Mouse (Mus musculus) ES-E14 (cell line): ENCODE measurements around the gene Luzp1. TPM values are rescaled to one million over a fixed set of nuclear protein-coding genes. Genes with fewer than 3 reads are reported as not detected.

Experiments
- DNase-seq: peaks from one replicate; pipeline ENCODE4 v3.0.0-alpha.2; 2013; ENCODE audit warnings: low read depth, low spot score
- H3K27ac ChIP-seq: 2 replicates; pipeline ENCODE4 v1.5.1; 2012; ENCODE audit warnings: low read depth, mild to moderate bottlenecking, low read length, moderate library complexity, mixed read lengths; ENCODE audit not compliant: poor library complexity, insufficient read depth, severe bottlenecking
- H3K36me3 ChIP-seq: 2 replicates; pipeline ENCODE4 v1.6.1; 2012; ENCODE audit warnings: mild to moderate bottlenecking, low read length, moderate library complexity, mixed read lengths; ENCODE audit not compliant: control insufficient read depth, poor library complexity, insufficient read depth, severe bottlenecking
- H3K4me1 ChIP-seq, 2 experiments: fragments of 150-350 bp in 1 of 2; sonication (generic) in 1 of 2; 2 replicates each; pipeline ENCODE4 v1.6.1; 2012; ENCODE audit warnings: low read length in 2 of 2, mild to moderate bottlenecking in 1 of 2, mixed read lengths in 1 of 2; ENCODE audit not compliant: control insufficient read depth in 2 of 2, insufficient read depth in 2 of 2, poor library complexity in 1 of 2
- H3K4me3 ChIP-seq, 2 experiments: fragments of 150-350 bp in 1 of 2; sonication (generic) in 1 of 2; 2 replicates each; pipeline ENCODE4 v1.5.1; 2012; ENCODE audit warnings: low read length in 2 of 2, low read depth in 1 of 2, mild to moderate bottlenecking in 1 of 2, mixed read lengths in 1 of 2; ENCODE audit not compliant: insufficient read depth in 1 of 2, poor library complexity in 1 of 2, severe bottlenecking in 1 of 2
- H3K9ac ChIP-seq: 2 replicates; pipeline ENCODE4 v1.6.1; 2012; ENCODE audit warnings: low read depth, mild to moderate bottlenecking, low read length, mixed read lengths; ENCODE audit not compliant: poor library complexity, insufficient read depth, severe bottlenecking
- H3K9me3 ChIP-seq: fragments of 150-350 bp; sonication (generic); 2 replicates; pipeline ENCODE4 v1.6.1; 2012; ENCODE audit warnings: low read depth, mild to moderate bottlenecking, low read length; ENCODE audit not compliant: control insufficient read depth, insufficient read depth
- CHD2 ChIP-seq: IDR thresholded peaks from 2 replicates; pipeline ENCODE4 v1.6.1; 2014; ENCODE audit warnings: mild to moderate bottlenecking, low read depth, low read length, inconsistent platforms
- HCFC1 ChIP-seq: IDR thresholded peaks from 2 replicates; pipeline ENCODE4 v1.6.1; 2012; ENCODE audit warnings: low read length, inconsistent platforms, borderline replicate concordance; ENCODE audit not compliant: insufficient read depth
- MAFK ChIP-seq: IDR thresholded peaks from 2 replicates; pipeline ENCODE4 v1.6.1; 2014; ENCODE audit warnings: mild to moderate bottlenecking, low read depth, low read length, inconsistent platforms; ENCODE audit not compliant: insufficient read depth
- ZC3H11A ChIP-seq: IDR thresholded peaks from 2 replicates; pipeline ENCODE4 v1.6.1; 2012; ENCODE audit warnings: low read depth, mild to moderate bottlenecking, inconsistent platforms, low read length, borderline replicate concordance
- ZNF384 ChIP-seq: IDR thresholded peaks from 2 replicates; pipeline ENCODE4 v1.6.1; 2012; ENCODE audit warnings: low read depth, low read length, inconsistent platforms
- in situ Hi-C, 2 experiments: fragments of 600-800 bp; cut with MboI; formaldehyde crosslinking; loops; one replicate each; pipeline ENCODE4 v1.15.1; 2025; ENCODE audit warnings: low sequenced_read_pairs in 2 of 2, inconsistent platforms in 1 of 2; ENCODE audit not compliant: unreplicated experiment in 2 of 2
- total RNA-seq: library from RNA; depleted of rRNA; stranded (reverse); fragments of 300-350 nt; gene quantifications from 2 replicates; pipeline ENCODE4 v1.2.3, GENCODE M21; 2012

The Luzp1 gene
- total RNA-seq, 1 experiment = 41.0 TPM

GRCm38 (mm10) chr4:136441354-136442043 lies 28.1 kb upstream of the Luzp1 start:
- no peak for TF ChIP-seq ZC3H11A
- TF ChIP-seq ZNF384 = no peak
- no peak for TF ChIP-seq MAFK
- TF ChIP-seq CHD2 = no peak
- TF ChIP-seq HCFC1 = no peak
- in situ Hi-C loops = no loop called here
- DNase-seq = no peak
- H3K9me3 ChIP-seq = no peaks in the 10 kb centered on the region
- H3K4me1 ChIP-seq = peaks cover 0 to 9% of the 10 kb centered on the region in 2 experiments; a peak in 1 of 4 replicates
- H3K27ac ChIP-seq = no peak overlapping the region
- no peak overlapping the region for H3K4me3 ChIP-seq
- H3K36me3 ChIP-seq = no peaks in the 10 kb centered on the region
- no peak overlapping the region for H3K9ac ChIP-seq

GRCm38 (mm10) chr4:136444561-136444960 lies 25.0 kb upstream of the Luzp1 start:
- Histone ChIP-seq H3K27ac (no peak overlapping the region), H3K9me3 (no peaks in the 10 kb centered on the region), H3K36me3 (no peaks in the 10 kb centered on the region), H3K4me1 (peaks cover 0 to 6% of the 10 kb centered on the region in 2 experiments; a peak in 1 of 4 replicates), H3K4me3 (no peak overlapping the region), H3K9ac (no peak overlapping the region)
- in situ Hi-C loops = no loop called here
- TF ChIP-seq ZC3H11A (no peak), CHD2 (no peak), ZNF384 (no peak), MAFK (no peak), HCFC1 (no peak)
- no peak for DNase-seq

GRCm38 (mm10) chr4:136449795-136450194 lies 19.8 kb upstream of the Luzp1 start:
- Histone ChIP-seq H3K9me3 (no peaks in the 10 kb centered on the region), H3K4me3 (no peak overlapping the region), H3K27ac (no peak overlapping the region), H3K4me1 (peaks cover 10 to 12% of the 10 kb centered on the region in 2 experiments), H3K9ac (no peak overlapping the region), H3K36me3 (no peaks in the 10 kb centered on the region)
- no peak for DNase-seq
- TF ChIP-seq CHD2 (no peak), HCFC1 (no peak), ZC3H11A (no peak), ZNF384 (no peak), MAFK (no peak)
- in situ Hi-C loops = loop anchor here (10.0 kb wide), 2 partner anchors 165 to 175 kb away; partner anchors contain the start of genes Lactbl1 (in 1 of the 2) and Tex46 (in 1 of the 2)

- Histone ChIP-seq H3K27ac (no peak overlapping the region), H3K4me1 (peaks cover 9 to 12% of the 10 kb centered on the region in 2 experiments), H3K36me3 (no peaks in the 10 kb centered on the region), H3K9me3 (no peaks in the 10 kb centered on the region), H3K4me3 (no peak overlapping the region), H3K9ac (no peak overlapping the region)
- in situ Hi-C loops = loop anchor here (10.0 kb wide), 2 partner anchors 165 to 175 kb away; partner anchors contain the start of genes Lactbl1 (in 1 of the 2) and Tex46 (in 1 of the 2)
- DNase-seq = no peak
- TF ChIP-seq CHD2 (no peak), ZNF384 (no peak), HCFC1 (no peak), MAFK (no peak), ZC3H11A (no peak)
Observed at GRCm38 (mm10) chr4:136450271-136450670, 19.3 kb upstream of the Luzp1 start.
